Mouse (Mus musculus): ENCODE results near the gene Mrln.
"Not testable (repeated sequence)": the region's sequence is repeated elsewhere in the genome, so short reads cannot be mapped to it uniquely, and the experiment has no call there.

Mrln gene

GRCm38 (mm10) chr10:70211281-70211680 is 6.8 kb downstream of the Mrln start:
- H3K27me3 ChIP-seq (ENCODE audit: control insufficient read depth, insufficient read depth, low read length, poor library complexity, severe bottlenecking) = no peaks in the 10 kb centered on the region; the same call in 1 of the 2 replicates
- DNase-seq (ENCODE audit: low read depth, low spot score) = no peak
- no peaks in the 10 kb centered on the region for H3K36me3 ChIP-seq (ENCODE audit: control insufficient read depth, insufficient read depth, low read length, poor library complexity, severe bottlenecking)

GRCm38 (mm10) chr10:70220971-70221370 is 16.5 kb downstream of the Mrln start:
- Histone ChIP-seq H3K27me3 (ENCODE audit: control insufficient read depth, insufficient read depth, low read length, poor library complexity, severe bottlenecking) (no peaks in the 10 kb centered on the region), H3K36me3 (ENCODE audit: control insufficient read depth, insufficient read depth, low read length, poor library complexity, severe bottlenecking) (no peaks in the 10 kb centered on the region)
- DNase-seq (ENCODE audit: low read depth, low spot score) = no peak

- not testable (repeated sequence) for H3K36me3 ChIP-seq (ENCODE audit: control insufficient read depth, insufficient read depth, low read length, poor library complexity, severe bottlenecking); DNase-seq (ENCODE audit: low read depth, low spot score); H3K27me3 ChIP-seq (ENCODE audit: control insufficient read depth, insufficient read depth, low read length, poor library complexity, severe bottlenecking)
These were observed 17.8 kb downstream of the Mrln start for GRCm38 (mm10) chr10:70222231-70222630.

GRCm38 (mm10) chr10:70224571-70224970 is 20.1 kb downstream of the Mrln start:
- H3K36me3 ChIP-seq (ENCODE audit: control insufficient read depth, insufficient read depth, low read length, poor library complexity, severe bottlenecking) = no peaks in the 10 kb centered on the region
- DNase-seq (ENCODE audit: low read depth, low spot score) = no peak
- H3K27me3 ChIP-seq (ENCODE audit: control insufficient read depth, insufficient read depth, low read length, poor library complexity, severe bottlenecking) = no peaks in the 10 kb centered on the region

GRCm38 (mm10) chr10:70225760-70226159 is 21.3 kb downstream of the Mrln start:
- DNase-seq (ENCODE audit: low read depth, low spot score) = no peak
- Histone ChIP-seq H3K36me3 (ENCODE audit: control insufficient read depth, insufficient read depth, low read length, poor library complexity, severe bottlenecking) (no peaks in the 10 kb centered on the region), H3K27me3 (ENCODE audit: control insufficient read depth, insufficient read depth, low read length, poor library complexity, severe bottlenecking) (no peaks in the 10 kb centered on the region)

GRCm38 (mm10) chr10:70226608-70227007 is 22.1 kb downstream of the Mrln start:
- DNase-seq (ENCODE audit: low read depth, low spot score) = no peak

GRCm38 (mm10) chr10:70230352-70230751 is 25.9 kb downstream of the Mrln start:
- no peaks in the 10 kb centered on the region for H3K27me3 ChIP-seq (ENCODE audit: control insufficient read depth, insufficient read depth, low read length, poor library complexity, severe bottlenecking)
- no peak for DNase-seq (ENCODE audit: low read depth, low spot score)
- H3K36me3 ChIP-seq (ENCODE audit: control insufficient read depth, insufficient read depth, low read length, poor library complexity, severe bottlenecking) = no peaks in the 10 kb centered on the region

More at GRCm38 (mm10) chr10:70226608-70227007, 22.1 kb downstream of the Mrln start:
- Histone ChIP-seq H3K27me3 (ENCODE audit: control insufficient read depth, insufficient read depth, low read length, poor library complexity, severe bottlenecking) (no peaks in the 10 kb centered on the region), H3K36me3 (ENCODE audit: control insufficient read depth, insufficient read depth, low read length, poor library complexity, severe bottlenecking) (no peaks in the 10 kb centered on the region)

GRCm38 (mm10) chr10:70237936-70238335 is 33.5 kb downstream of the Mrln start:
- no peaks in the 10 kb centered on the region for H3K27me3 ChIP-seq (ENCODE audit: control insufficient read depth, insufficient read depth, low read length, poor library complexity, severe bottlenecking)
- no peaks in the 10 kb centered on the region for H3K36me3 ChIP-seq (ENCODE audit: control insufficient read depth, insufficient read depth, low read length, poor library complexity, severe bottlenecking)
- DNase-seq (ENCODE audit: low read depth, low spot score) = no peak

- Histone ChIP-seq H3K27me3 (ENCODE audit: control insufficient read depth, insufficient read depth, low read length, poor library complexity, severe bottlenecking) (no peaks in the 10 kb centered on the region; the same call in 1 of the 2 replicates), H3K36me3 (ENCODE audit: control insufficient read depth, insufficient read depth, low read length, poor library complexity, severe bottlenecking) (no peaks in the 10 kb centered on the region)
- DNase-seq (ENCODE audit: low read depth, low spot score) = no peak
These were observed 38.4 kb downstream of the Mrln start for GRCm38 (mm10) chr10:70242751-70243444.

- H3K36me3 ChIP-seq (ENCODE audit: control insufficient read depth, insufficient read depth, low read length, poor library complexity, severe bottlenecking) = no peaks in the 10 kb centered on the region
- DNase-seq (ENCODE audit: low read depth, low spot score) = no peak
- no peaks in the 10 kb centered on the region; the same call in 1 of the 2 replicates for H3K27me3 ChIP-seq (ENCODE audit: control insufficient read depth, insufficient read depth, low read length, poor library complexity, severe bottlenecking)
These were observed 40.6 kb downstream of the Mrln start, which contains the start of gene Slc16a9 for GRCm38 (mm10) chr10:70244921-70245558. Gene Slc16a9, plus strand, starts transcription at chr10:70245100.

GRCm38 (mm10) chr10:70245559-70245945 is 41.1 kb downstream of the Mrln start:
- no peak for DNase-seq (ENCODE audit: low read depth, low spot score)
- H3K36me3 ChIP-seq (ENCODE audit: control insufficient read depth, insufficient read depth, low read length, poor library complexity, severe bottlenecking) = no peaks in the 10 kb centered on the region
- no peaks in the 10 kb centered on the region; the same call in 1 of the 2 replicates for H3K27me3 ChIP-seq (ENCODE audit: control insufficient read depth, insufficient read depth, low read length, poor library complexity, severe bottlenecking)

GRCm38 (mm10) chr10:70246076-70246475 is 41.6 kb downstream of the Mrln start:
- DNase-seq (ENCODE audit: low read depth, low spot score) = no peak
- Histone ChIP-seq H3K27me3 (ENCODE audit: control insufficient read depth, insufficient read depth, low read length, poor library complexity, severe bottlenecking) (no peaks in the 10 kb centered on the region; the same call in 1 of the 2 replicates), H3K36me3 (ENCODE audit: control insufficient read depth, insufficient read depth, low read length, poor library complexity, severe bottlenecking) (no peaks in the 10 kb centered on the region)

GRCm38 (mm10) chr10:70250354-70250753 is 45.9 kb downstream of the Mrln start:
- Histone ChIP-seq H3K27me3 (ENCODE audit: control insufficient read depth, insufficient read depth, low read length, poor library complexity, severe bottlenecking) (no peaks in the 10 kb centered on the region; the same call in 1 of the 2 replicates), H3K36me3 (ENCODE audit: control insufficient read depth, insufficient read depth, low read length, poor library complexity, severe bottlenecking) (no peaks in the 10 kb centered on the region)
- no peak for DNase-seq (ENCODE audit: low read depth, low spot score)

- no peak for DNase-seq (ENCODE audit: low read depth, low spot score)
These were observed 46.3 kb downstream of the Mrln start for GRCm38 (mm10) chr10:70250766-70251165.

GRCm38 (mm10) chr10:70254666-70255065 is 50.2 kb downstream of the Mrln start:
- no peaks in the 10 kb centered on the region for H3K36me3 ChIP-seq (ENCODE audit: control insufficient read depth, insufficient read depth, low read length, poor library complexity, severe bottlenecking)
- no peaks in the 10 kb centered on the region for H3K27me3 ChIP-seq (ENCODE audit: control insufficient read depth, insufficient read depth, low read length, poor library complexity, severe bottlenecking)
- DNase-seq (ENCODE audit: low read depth, low spot score) = no peak

More at GRCm38 (mm10) chr10:70250766-70251165, 46.3 kb downstream of the Mrln start:
- Histone ChIP-seq H3K36me3 (ENCODE audit: control insufficient read depth, insufficient read depth, low read length, poor library complexity, severe bottlenecking) (no peaks in the 10 kb centered on the region), H3K27me3 (ENCODE audit: control insufficient read depth, insufficient read depth, low read length, poor library complexity, severe bottlenecking) (no peaks in the 10 kb centered on the region; the same call in 1 of the 2 replicates)
